Mouse (Mus musculus) embryonic fibroblast, embryonic 13.5 days (primary cell): ENCODE data around the gene Nrn1.

Source experiments
- CTCF ChIP-seq: IDR thresholded peaks from 2 replicates; pipeline ENCODE4 v1.5.1; 2011; ENCODE audit warnings: mild to moderate bottlenecking, control low read depth, low read length, moderate library complexity, borderline replicate concordance; ENCODE audit not compliant: insufficient read depth
- POLR2A ChIP-seq: IDR thresholded peaks from 2 replicates; pipeline ENCODE4 v1.6.1; 2011; ENCODE audit warnings: low read depth, mild to moderate bottlenecking, control low read depth, low read length, moderate library complexity

DNA sequence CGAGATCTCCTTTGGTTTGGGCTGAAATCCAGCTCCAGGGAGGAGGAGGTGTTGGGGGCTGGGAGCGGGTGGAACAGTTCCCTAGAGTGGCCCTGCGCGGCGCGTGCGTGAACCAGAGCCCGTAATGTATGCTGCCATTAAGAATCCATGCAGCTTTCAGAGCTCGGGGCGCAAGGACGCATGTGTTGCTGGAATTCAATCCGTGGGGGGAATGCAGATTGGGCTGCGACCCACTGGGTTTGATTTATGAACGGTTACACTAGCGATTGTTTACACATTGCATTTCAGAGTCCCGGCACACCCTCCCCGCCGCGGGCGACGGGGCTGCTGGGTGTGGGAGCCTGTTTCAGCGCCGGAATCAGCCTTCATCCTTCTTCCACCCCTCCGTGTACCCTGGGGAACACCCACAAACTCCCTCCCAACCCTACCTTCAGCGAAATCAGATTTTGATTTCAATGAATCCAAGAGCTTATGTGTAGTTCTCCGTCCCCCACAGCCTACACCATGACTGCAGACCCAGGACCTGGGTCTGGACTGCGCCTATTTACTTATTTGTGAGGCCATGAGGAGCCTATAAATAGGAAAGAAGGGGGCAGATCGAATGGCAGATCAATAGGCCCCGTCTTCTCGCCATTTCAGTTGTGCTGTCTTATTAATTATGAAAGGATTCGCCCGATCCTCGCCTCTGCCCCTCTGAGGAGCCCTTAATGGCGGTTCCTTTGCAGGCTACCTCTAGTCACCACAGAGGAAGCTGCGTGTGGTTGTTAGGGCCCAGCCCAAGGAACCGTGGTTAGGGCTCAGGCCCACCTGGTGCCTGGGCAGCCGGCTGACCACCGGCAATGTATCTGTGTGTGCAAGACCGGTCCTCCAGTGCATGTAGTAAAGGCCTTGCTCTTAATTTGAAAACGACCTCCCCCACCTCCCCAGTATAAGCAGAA lies 10.1 kb downstream of the Nrn1 start:
- TF ChIP-seq POLR2A = no peak
- TF ChIP-seq CTCF = no peak
